Mouse (Mus musculus): ENCODE data around the gene Eri3.

The Eri3 gene

GRCm38 (mm10) chr4:117622270-117622669 is 72.1 kb downstream of the Eri3 start:
- no peak for DNase-seq (ENCODE audit: low read depth in 2 of 2, low spot score in 2 of 2)

- no peak for DNase-seq (ENCODE audit: low read depth in 2 of 2, low spot score in 2 of 2)
Measured at GRCm38 (mm10) chr4:117623025-117623424, 72.9 kb downstream of the Eri3 start.

GRCm38 (mm10) chr4:117624660-117625059 is 74.5 kb downstream of the Eri3 start:
- DNase-seq (ENCODE audit: low read depth in 2 of 2, low spot score in 2 of 2) = no peak

GRCm38 (mm10) chr4:117628464-117628863 is 78.3 kb downstream of the Eri3 start:
- no peak for DNase-seq (ENCODE audit: low read depth in 2 of 2, low spot score in 2 of 2)

- DNase-seq (ENCODE audit: low read depth in 2 of 2, low spot score in 2 of 2) = no peak
Measured at GRCm38 (mm10) chr4:117630053-117630670, 80.0 kb downstream of the Eri3 start.

- DNase-seq (ENCODE audit: low read depth in 2 of 2, low spot score in 2 of 2) = no peak
Measured at GRCm38 (mm10) chr4:117633527-117633926, 83.4 kb downstream of the Eri3 start.

- no peak for DNase-seq (ENCODE audit: low read depth in 2 of 2, low spot score in 2 of 2)
Measured at GRCm38 (mm10) chr4:117634642-117635041, 84.5 kb downstream of the Eri3 start.

GRCm38 (mm10) chr4:117636152-117636551 is 86.0 kb downstream of the Eri3 start:
- DNase-seq (ENCODE audit: low read depth in 2 of 2, low spot score in 2 of 2) = no peak

GRCm38 (mm10) chr4:117636891-117637613 is 86.9 kb downstream of the Eri3 start:
- no peak for DNase-seq (ENCODE audit: low read depth in 2 of 2, low spot score in 2 of 2)

GRCm38 (mm10) chr4:117640925-117641703 is 90.9 kb downstream of the Eri3 start:
- DNase-seq (ENCODE audit: low read depth in 2 of 2, low spot score in 2 of 2) = no peak

- DNase-seq (ENCODE audit: low read depth in 2 of 2, low spot score in 2 of 2) = no peak
Measured at GRCm38 (mm10) chr4:117641804-117642203, 91.6 kb downstream of the Eri3 start.

GRCm38 (mm10) chr4:117645031-117645435 is 94.9 kb downstream of the Eri3 start:
- no peak for DNase-seq (ENCODE audit: low read depth in 2 of 2, low spot score in 2 of 2)

- no peak for DNase-seq (ENCODE audit: low read depth in 2 of 2, low spot score in 2 of 2)
Measured at GRCm38 (mm10) chr4:117645859-117646258, 95.7 kb downstream of the Eri3 start.

GRCm38 (mm10) chr4:117646496-117646895 is 96.3 kb downstream of the Eri3 start:
- DNase-seq (ENCODE audit: low read depth in 2 of 2, low spot score in 2 of 2) = no peak

GRCm38 (mm10) chr4:117646926-117647755 is 97.0 kb downstream of the Eri3 start:
- DNase-seq (ENCODE audit: low read depth in 2 of 2, low spot score in 2 of 2) = no peak

GRCm38 (mm10) chr4:117651626-117652101 is 101.5 kb downstream of the Eri3 start:
- no peak for DNase-seq (ENCODE audit: low read depth in 2 of 2, low spot score in 2 of 2)

- DNase-seq (ENCODE audit: low read depth in 2 of 2, low spot score in 2 of 2) = no peak
Measured at GRCm38 (mm10) chr4:117652727-117653126, 102.6 kb downstream of the Eri3 start.

GRCm38 (mm10) chr4:117654016-117654702 is 104.0 kb downstream of the Eri3 start:
- DNase-seq (ENCODE audit: low read depth in 2 of 2, low spot score in 2 of 2) = no peak

- no peak for DNase-seq (ENCODE audit: low read depth in 2 of 2, low spot score in 2 of 2)
Measured at GRCm38 (mm10) chr4:117654703-117655499, 104.7 kb downstream of the Eri3 start.

GRCm38 (mm10) chr4:117655500-117655863 is 105.3 kb downstream of the Eri3 start:
- no peak for DNase-seq (ENCODE audit: low read depth in 2 of 2, low spot score in 2 of 2)
